Mouse (Mus musculus) T-helper 1 cell (primary cell): ENCODE measurements around the gene Tbx1.

ENCODE experiments used
- in situ Hi-C: fragments of 300-600 bp; cut with MboI, MseI; formaldehyde crosslinking; loops from one replicate; pipeline ENCODE4 v1.15.1; 2025; ENCODE audit warnings: high pct_unique_total_duplicates

Gene Tbx1

DNA sequence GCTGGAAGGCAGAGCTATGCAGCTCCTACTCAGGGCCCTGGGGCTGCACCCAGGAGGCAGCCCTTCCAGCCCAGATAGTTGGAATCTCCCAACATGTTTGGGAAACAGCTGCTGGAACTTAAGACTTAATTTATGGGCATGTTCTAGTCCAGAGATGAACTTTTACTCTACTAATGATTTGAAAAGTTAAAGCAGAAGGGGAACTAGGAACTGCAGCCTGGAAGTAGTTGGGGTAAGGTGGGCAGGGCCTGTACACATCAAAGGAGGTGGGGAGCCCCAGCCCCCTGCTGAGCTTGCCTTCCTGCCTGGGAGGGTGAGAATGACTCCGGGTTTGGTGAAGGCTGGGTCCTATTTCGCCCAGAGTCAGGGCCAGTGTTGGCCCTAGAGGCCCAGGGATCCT, 35.8 kb downstream of the Tbx1 start:
- in situ Hi-C loops: no loop called here

GRCm38 (mm10) chr16:18552106-18552710, 38.3 kb downstream of the Tbx1 start:
- in situ Hi-C loops: no loop called here

- in situ Hi-C loops: no loop called here
These were observed 38.9 kb downstream of the Tbx1 start for GRCm38 (mm10) chr16:18551604-18552003.

GRCm38 (mm10) chr16:18547891-18548290, 42.6 kb downstream of the Tbx1 start:
- in situ Hi-C loops: no loop called here

- in situ Hi-C loops: no loop called here
These were observed 47.2 kb downstream of the Tbx1 start for GRCm38 (mm10) chr16:18543151-18543829.

GRCm38 (mm10) chr16:18539281-18539680, 51.2 kb downstream of the Tbx1 start:
- in situ Hi-C loops: loop anchor here (10.0 kb wide), 1 partner anchor 1224 kb away; no protein-coding TSS in a partner anchor

GRCm38 (mm10) chr16:18537407-18537990, 53.0 kb downstream of the Tbx1 start:
- in situ Hi-C loops: loop anchor here (10.0 kb wide), 1 partner anchor 1223 kb away; no protein-coding TSS in a partner anchor

- in situ Hi-C loops: loop anchor here (10.0 kb wide), 1 partner anchor 1218 kb away; no protein-coding TSS in a partner anchor
These were observed 57.4 kb downstream of the Tbx1 start for GRCm38 (mm10) chr16:18533061-18533460.
